Mouse (Mus musculus) liver, embryonic 12.5 days (tissue): Measurements from ENCODE around the gene Ppil2. TPM values are rescaled to one million over a fixed set of nuclear protein-coding genes. Genes with fewer than 3 reads are reported as not detected.

Experiments
- ATAC-seq: fragments of 200-750 bp; cut with Nextera tagmentation; 2 replicates; pipeline ENCODE4 v1.8.0; 2017; ENCODE audit warnings: moderate number of reproducible peaks, mild to moderate bottlenecking, moderate library complexity
- H3K27ac ChIP-seq: fragments of 300-500 bp; sonication (generic); 2 replicates; pipeline ENCODE4 v1.5.1; 2016; ENCODE audit warnings: mild to moderate bottlenecking
- H3K27me3 ChIP-seq: fragments of 300-500 bp; sonication (generic); replicated peaks from 2 replicates; pipeline ENCODE4 v1.6.1; 2016; ENCODE audit warnings: mild to moderate bottlenecking, moderate library complexity
- H3K36me3 ChIP-seq: fragments of 300-500 bp; sonication (generic); 2 replicates; pipeline ENCODE4 v1.6.1; 2016; ENCODE audit warnings: mild to moderate bottlenecking, moderate library complexity
- H3K4me1 ChIP-seq: fragments of 300-500 bp; sonication (generic); 2 replicates; pipeline ENCODE4 v1.6.1; 2016
- H3K4me2 ChIP-seq: fragments of 300-500 bp; sonication (generic); 2 replicates; pipeline ENCODE4 v1.6.1; 2016; ENCODE audit warnings: mild to moderate bottlenecking, moderate library complexity
- H3K4me3 ChIP-seq: fragments of 300-500 bp; sonication (generic); 2 replicates; pipeline ENCODE4 v1.5.1; 2016; ENCODE audit warnings: mild to moderate bottlenecking, moderate library complexity
- H3K9ac ChIP-seq: fragments of 300-500 bp; sonication (generic); 2 replicates; pipeline ENCODE4 v1.6.1; 2016; ENCODE audit warnings: mild to moderate bottlenecking, moderate library complexity
- H3K9me3 ChIP-seq: fragments of 300-500 bp; sonication (generic); replicated peaks from 2 replicates; pipeline ENCODE4 v1.6.1; 2016; ENCODE audit warnings: mild to moderate bottlenecking, moderate library complexity
- WGBS: fragments of 180-500 bp; shearing (Covaris S2); methylation state at CpG from one replicate; pipeline ENCODE4 v1.1.7; 2016; ENCODE audit not compliant: insufficient replicate concordance; 5-methylcytosine and 5-hydroxymethylcytosine counted together
- polyA plus RNA-seq: library from polyadenylated mRNA; unstranded; fragments of >200 nt; fragmentation: Nextera tagmentation; extraction: Ambion mirVana; gene quantifications from 2 replicates; pipeline ENCODE4 v1.2.1, GENCODE M21; 2016

Ppil2 gene
- 72.7 and 77.5 TPM in 2 replicates for polyA plus RNA-seq

GRCm38 (mm10) chr16:17110771-17111743 is at the start of gene Ppil2:
Gene Ppil2 (minus strand): TSS chr16:17111257.
- 6% methylated on average over 38 of the region's 38 CpGs for WGBS
- peaks cover 16% of the 10 kb centered on the region for H3K4me1 ChIP-seq
- peak; percentile 86 for ATAC-seq
- no peaks in the 10 kb centered on the region for H3K27me3 ChIP-seq
- H3K9me3 ChIP-seq: no peaks in the 10 kb centered on the region
- peaks cover 58% of the 10 kb centered on the region for H3K36me3 ChIP-seq
- H3K27ac ChIP-seq: peak within 1 kb of the TSS; percentile 83
- H3K4me2 ChIP-seq: peak within 1 kb of the TSS; percentile 79
- H3K9ac ChIP-seq: peak within 1 kb of the TSS; percentile 78
- peak within 1 kb of the TSS; percentile 91 for H3K4me3 ChIP-seq

- WGBS: 82% methylated on average over 2 of the region's 2 CpGs
- Histone ChIP-seq H3K27ac (no peak overlapping the region), H3K36me3 (peaks cover 83% of the 10 kb centered on the region), H3K4me3 (no peak overlapping the region), H3K27me3 (no peaks in the 10 kb centered on the region), H3K4me1 (no peaks in the 10 kb centered on the region), H3K4me2 (no peak overlapping the region), H3K9me3 (no peaks in the 10 kb centered on the region), H3K9ac (no peak overlapping the region)
- ATAC-seq: no peak
Measured at GRCm38 (mm10) chr16:17154346-17154745, 43.3 kb upstream of the Ppil2 start.

- H3K9me3 ChIP-seq: no peaks in the 10 kb centered on the region
- no peak overlapping the region for H3K4me3 ChIP-seq
- H3K36me3 ChIP-seq: peaks cover 59% of the 10 kb centered on the region
- no peak overlapping the region for H3K9ac ChIP-seq
- H3K4me2 ChIP-seq: no peak overlapping the region
- H3K27ac ChIP-seq: no peak overlapping the region
- ATAC-seq: no peak
- WGBS: 82% methylated on average over 4 of the region's 4 CpGs
- H3K27me3 ChIP-seq: no peaks in the 10 kb centered on the region
- H3K4me1 ChIP-seq: peaks cover 19% of the 10 kb centered on the region
Measured at GRCm38 (mm10) chr16:17151874-17152273, 40.8 kb upstream of the Ppil2 start.

GRCm38 (mm10) chr16:17150520-17151258 is 39.6 kb upstream of the Ppil2 start:
- no peak overlapping the region for H3K4me2 ChIP-seq

GRCm38 (mm10) chr16:17148084-17148483 is 37.0 kb upstream of the Ppil2 start:
- H3K4me3 ChIP-seq: peak overlapping the region; percentile 69
- no peaks in the 10 kb centered on the region for H3K9me3 ChIP-seq
- H3K36me3 ChIP-seq: peaks cover 24% of the 10 kb centered on the region
- H3K27ac ChIP-seq: peak overlapping the region; percentile 41; the same call in 1 of the 2 replicates
- H3K4me1 ChIP-seq: peaks cover 22% of the 10 kb centered on the region
- peak; percentile 51 for ATAC-seq
- H3K4me2 ChIP-seq: peak overlapping the region; percentile 99
- WGBS: 4% methylated on average over 16 of the region's 16 CpGs
- no peaks in the 10 kb centered on the region for H3K27me3 ChIP-seq
- H3K9ac ChIP-seq: peak overlapping the region; percentile 71

More at GRCm38 (mm10) chr16:17150520-17151258, 39.6 kb upstream of the Ppil2 start:
- no peak for ATAC-seq
- 71% methylated on average over 7 of the region's 7 CpGs for WGBS
- H3K27ac ChIP-seq: no peak overlapping the region
- H3K4me3 ChIP-seq: no peak overlapping the region
- H3K27me3 ChIP-seq: no peaks in the 10 kb centered on the region
- peaks cover 22% of the 10 kb centered on the region for H3K4me1 ChIP-seq
- no peaks in the 10 kb centered on the region for H3K9me3 ChIP-seq
- H3K9ac ChIP-seq: no peak overlapping the region
- peaks cover 47% of the 10 kb centered on the region for H3K36me3 ChIP-seq

GRCm38 (mm10) chr16:17147391-17147929 is 36.4 kb upstream of the Ppil2 start:
- Histone ChIP-seq H3K9ac (peak overlapping the region; percentile 71), H3K4me1 (peaks cover 22% of the 10 kb centered on the region), H3K27me3 (no peaks in the 10 kb centered on the region), H3K9me3 (no peaks in the 10 kb centered on the region), H3K27ac (peak overlapping the region; percentile 49; the same call in 1 of the 2 replicates), H3K4me3 (peak overlapping the region; percentile 69), H3K36me3 (peaks cover 18% of the 10 kb centered on the region), H3K4me2 (peak overlapping the region; percentile 99)
- 2% methylated on average over 41 of the region's 41 CpGs for WGBS
- peak; percentile 23 for ATAC-seq

GRCm38 (mm10) chr16:17146772-17147235 is 35.7 kb upstream of the Ppil2 start, which contains the start of gene Ccdc116:
Gene Ccdc116 (minus strand): TSS chr16:17147229.
- peak within 1 kb of the TSS; percentile 69 for H3K4me3 ChIP-seq

GRCm38 (mm10) chr16:17144339-17144738 is 33.3 kb upstream of the Ppil2 start, which contains the start of gene Ydjc:
Gene Ydjc (plus strand): TSS chr16:17144621.
- no peak within 1 kb of the TSS for H3K4me2 ChIP-seq
- H3K9me3 ChIP-seq: no peaks in the 10 kb centered on the region
- H3K27me3 ChIP-seq: peaks cover 4% of the 10 kb centered on the region; the same call in 1 of the 2 replicates
- no peak within 1 kb of the TSS for H3K27ac ChIP-seq
- 25% methylated on average over 7 of the region's 7 CpGs for WGBS
- peaks cover 27% of the 10 kb centered on the region for H3K4me1 ChIP-seq
- no peaks in the 10 kb centered on the region for H3K36me3 ChIP-seq
- ATAC-seq: peak; percentile 36; the same call in 1 of the 2 replicates
- H3K4me3 ChIP-seq: no peak within 1 kb of the TSS
- no peak within 1 kb of the TSS for H3K9ac ChIP-seq

More at GRCm38 (mm10) chr16:17146772-17147235, 35.7 kb upstream of the Ppil2 start, which contains the start of gene Ccdc116:
- Histone ChIP-seq H3K9ac (peak within 1 kb of the TSS; percentile 71), H3K9me3 (no peaks in the 10 kb centered on the region), H3K27me3 (no peaks in the 10 kb centered on the region), H3K36me3 (peaks cover 11% of the 10 kb centered on the region), H3K27ac (peak within 1 kb of the TSS; percentile 49; the same call in 1 of the 2 replicates), H3K4me1 (peaks cover 22% of the 10 kb centered on the region), H3K4me2 (peak within 1 kb of the TSS; percentile 99)
- WGBS: under 1% methylated on average over 34 of the region's 34 CpGs
- ATAC-seq: peak; percentile 80

GRCm38 (mm10) chr16:17137355-17137754 is 26.3 kb upstream of the Ppil2 start:
- no peak for ATAC-seq
- whole genome bisulfite sequencing: 75% methylated on average over 15 of the region's 15 CpGs
- no peak overlapping the region for H3K9ac ChIP-seq

GRCm38 (mm10) chr16:17132906-17133200 is 21.8 kb upstream of the Ppil2 start:
- H3K4me1 ChIP-seq: peaks cover 20% of the 10 kb centered on the region
- H3K27ac ChIP-seq: peak overlapping the region; percentile 72; the same call in 1 of the 2 replicates
- WGBS: 64% methylated on average over 7 of the region's 7 CpGs
- H3K4me2 ChIP-seq: peak overlapping the region; percentile 99
- peak overlapping the region; percentile 72 for H3K9ac ChIP-seq
- ATAC-seq: no peak
- H3K36me3 ChIP-seq: peaks cover 6% of the 10 kb centered on the region; the same call in 1 of the 2 replicates
- peaks cover 7% of the 10 kb centered on the region; the same call in 1 of the 2 replicates for H3K27me3 ChIP-seq
- no peaks in the 10 kb centered on the region for H3K9me3 ChIP-seq
- peak overlapping the region; percentile 70 for H3K4me3 ChIP-seq

More at GRCm38 (mm10) chr16:17137355-17137754, 26.3 kb upstream of the Ppil2 start:
- Histone ChIP-seq H3K4me1 (peaks cover 11% of the 10 kb centered on the region), H3K9me3 (no peaks in the 10 kb centered on the region), H3K4me3 (no peak overlapping the region), H3K27ac (no peak overlapping the region), H3K36me3 (no peaks in the 10 kb centered on the region), H3K27me3 (peaks cover 11% of the 10 kb centered on the region), H3K4me2 (no peak overlapping the region)
